Mouse (Mus musculus): ENCODE data around the gene Mrps12. TPM values are rescaled to one million over a fixed set of nuclear protein-coding genes. Genes with fewer than 3 reads are reported as not detected.

Mrps12 gene
- polyA plus RNA-seq, 2 experiments: 82.6 to 134 TPM

GRCm38 (mm10) chr7:28787884-28788283, 46.3 kb upstream of the Mrps12 start:
- Histone ChIP-seq H3K27me3 (ENCODE audit: control insufficient read depth, insufficient read depth, low read length) (no peaks in the 10 kb centered on the region), H3K9me3 (ENCODE audit: control insufficient read depth, low read length) (no peaks in the 10 kb centered on the region), H3K4me1 (ENCODE audit: control insufficient read depth, insufficient read depth, low read length) (peaks cover 8% of the 10 kb centered on the region), H3K4me2 (replicated peaks; ENCODE audit: low read depth, low read length, severe bottlenecking) (no peak overlapping the region), H3K4me3 (replicated peaks; ENCODE audit: low read length) (no peak overlapping the region), H3K36me3 (ENCODE audit: control insufficient read depth, insufficient read depth, low read length) (peaks cover 40% of the 10 kb centered on the region), H3K9ac (ENCODE audit: low read depth, low read length, severe bottlenecking) (no peak overlapping the region), H3K27ac (replicated peaks; ENCODE audit: low read depth, low read length) (no peak overlapping the region)
- DNase-seq (ENCODE audit: low spot score) (no peak), ATAC-seq (ENCODE audit: low FRiP score, low read depth) (no peak)
- WGBS: 92% methylated on average over 8 of the region's 9 CpGs
- no peak for TF ChIP-seq POLR2A (IDR thresholded peaks at IDR 0.05; ENCODE audit: borderline replicate concordance, extremely low read depth, insufficient read depth, insufficient read length)

- no peaks in the 10 kb centered on the region for H3K9me3 ChIP-seq (ENCODE audit: control insufficient read depth, low read length)
- no peak overlapping the region for H3K4me3 ChIP-seq (replicated peaks; ENCODE audit: low read length)
- H3K27ac ChIP-seq (replicated peaks; ENCODE audit: low read depth, low read length): no peak overlapping the region
- TF ChIP-seq POLR2A (IDR thresholded peaks at IDR 0.05; ENCODE audit: borderline replicate concordance, extremely low read depth, insufficient read depth, insufficient read length): no peak
- no peaks in the 10 kb centered on the region for H3K27me3 ChIP-seq (ENCODE audit: control insufficient read depth, insufficient read depth, low read length)
- ATAC-seq (ENCODE audit: low FRiP score, low read depth) (no peak), DNase-seq (ENCODE audit: low spot score) (no peak)
- H3K4me2 ChIP-seq (replicated peaks; ENCODE audit: low read depth, low read length, severe bottlenecking): no peak overlapping the region
- H3K4me1 ChIP-seq (ENCODE audit: control insufficient read depth, insufficient read depth, low read length): peaks cover 13% of the 10 kb centered on the region
- 72% methylated on average over 5 of the region's 5 CpGs for WGBS
- no peak overlapping the region for H3K9ac ChIP-seq (ENCODE audit: low read depth, low read length, severe bottlenecking)
- peaks cover 45% of the 10 kb centered on the region for H3K36me3 ChIP-seq (ENCODE audit: control insufficient read depth, insufficient read depth, low read length)
These were observed 43.5 kb upstream of the Mrps12 start for GRCm38 (mm10) chr7:28785161-28785560.

- no peak overlapping the region; the same call in 1 of the 2 replicates for H3K9ac ChIP-seq (ENCODE audit: low read depth, low read length, severe bottlenecking)
- no peak for DNase-seq (ENCODE audit: low spot score)
- no peaks in the 10 kb centered on the region for H3K27me3 ChIP-seq (ENCODE audit: control insufficient read depth, insufficient read depth, low read length)
- H3K27ac ChIP-seq (replicated peaks; ENCODE audit: low read depth, low read length): no peak overlapping the region
- 90% methylated on average over 8 of the region's 8 CpGs for WGBS
- peaks cover 49% of the 10 kb centered on the region for H3K36me3 ChIP-seq (ENCODE audit: control insufficient read depth, insufficient read depth, low read length)
- no peak for ATAC-seq (ENCODE audit: low FRiP score, low read depth)
- TF ChIP-seq POLR2A (IDR thresholded peaks at IDR 0.05; ENCODE audit: borderline replicate concordance, extremely low read depth, insufficient read depth, insufficient read length): no peak
- H3K4me3 ChIP-seq (replicated peaks; ENCODE audit: low read length): no peak overlapping the region
- H3K9me3 ChIP-seq (ENCODE audit: control insufficient read depth, low read length): no peaks in the 10 kb centered on the region
- H3K4me1 ChIP-seq (ENCODE audit: control insufficient read depth, insufficient read depth, low read length): peaks cover 6% of the 10 kb centered on the region; the same call in 1 of the 2 replicates
- H3K4me2 ChIP-seq (replicated peaks; ENCODE audit: low read depth, low read length, severe bottlenecking): no peak overlapping the region
These were observed 39.6 kb upstream of the Mrps12 start for GRCm38 (mm10) chr7:28781261-28781663.

- no peak overlapping the region for H3K27ac ChIP-seq (replicated peaks; ENCODE audit: low read depth, low read length)
- WGBS: 75% methylated on average over 7 of the region's 7 CpGs
- no peaks in the 10 kb centered on the region for H3K27me3 ChIP-seq (ENCODE audit: control insufficient read depth, insufficient read depth, low read length)
- H3K36me3 ChIP-seq (ENCODE audit: control insufficient read depth, insufficient read depth, low read length): peaks cover 52% of the 10 kb centered on the region
- H3K9me3 ChIP-seq (ENCODE audit: control insufficient read depth, low read length): no peaks in the 10 kb centered on the region
- no peak overlapping the region for H3K4me3 ChIP-seq (replicated peaks; ENCODE audit: low read length)
- no peak for ATAC-seq (ENCODE audit: low FRiP score, low read depth)
- DNase-seq (ENCODE audit: low spot score): no peak
- no peak overlapping the region for H3K9ac ChIP-seq (ENCODE audit: low read depth, low read length, severe bottlenecking)
- H3K4me1 ChIP-seq (ENCODE audit: control insufficient read depth, insufficient read depth, low read length): peaks cover 6% of the 10 kb centered on the region; the same call in 1 of the 2 replicates
- no peak for TF ChIP-seq POLR2A (IDR thresholded peaks at IDR 0.05; ENCODE audit: borderline replicate concordance, extremely low read depth, insufficient read depth, insufficient read length)
- H3K4me2 ChIP-seq (replicated peaks; ENCODE audit: low read depth, low read length, severe bottlenecking): no peak overlapping the region
These were observed 39.2 kb upstream of the Mrps12 start for GRCm38 (mm10) chr7:28780857-28781256.

GRCm38 (mm10) chr7:28780067-28780658, 38.5 kb upstream of the Mrps12 start:
- Histone ChIP-seq H3K36me3 (ENCODE audit: control insufficient read depth, insufficient read depth, low read length) (peaks cover 51% of the 10 kb centered on the region), H3K4me1 (ENCODE audit: control insufficient read depth, insufficient read depth, low read length) (peaks cover 6% of the 10 kb centered on the region; the same call in 1 of the 2 replicates), H3K9ac (ENCODE audit: low read depth, low read length, severe bottlenecking) (no peak overlapping the region), H3K9me3 (ENCODE audit: control insufficient read depth, low read length) (no peaks in the 10 kb centered on the region), H3K4me3 (replicated peaks; ENCODE audit: low read length) (no peak overlapping the region), H3K4me2 (replicated peaks; ENCODE audit: low read depth, low read length, severe bottlenecking) (no peak overlapping the region), H3K27me3 (ENCODE audit: control insufficient read depth, insufficient read depth, low read length) (no peaks in the 10 kb centered on the region), H3K27ac (replicated peaks; ENCODE audit: low read depth, low read length) (no peak overlapping the region)
- WGBS: 44% methylated on average over 6 of the region's 6 CpGs
- ATAC-seq (ENCODE audit: low FRiP score, low read depth) (peak; percentile 53), DNase-seq (ENCODE audit: low spot score) (peak; percentile 94)
- TF ChIP-seq POLR2A (IDR thresholded peaks at IDR 0.05; ENCODE audit: borderline replicate concordance, extremely low read depth, insufficient read depth, insufficient read length): no peak

All from limb, embryonic 14.5 days (tissue).